18 mouse cellular contexts compared by ENCODE assay signal in genomic region chr4:119129096-119129495, GRCm38 (mm10). TPM values are rescaled to one million over a fixed set of nuclear protein-coding genes. Genes with fewer than 3 reads are reported as not detected.
DNase-seq lines count a peak whose midpoint lies in the region; ATAC-seq and TF ChIP-seq lines count a peak whose summit lies in the region.
"Had no signal": no experiment of that assay in that cellular context is flagged by ENCODE, and none has a peak within 500 bp of the region (broad histone marks: within the 10 kb centered on the region; RNA-seq: fewer than 3 reads in every experiment).

No protein-coding gene starts in this region.

- peak overlapping the region; percentile 14; the same call in 1 of the 2 replicates for H3K9ac ChIP-seq in heart, embryonic 13.5 days
- 0 out of 2 replicates have a peak overlapping the region, but pooled peaks have one; percentile 4 for H3K9ac ChIP-seq in liver, embryonic 12.5 days
- H3K9ac ChIP-seq in liver, postnatal 0 days (replicated peaks): no peak overlapping the region
- H3K9ac ChIP-seq: embryonic facial prominence, embryonic 12.5 days; forebrain, embryonic 15.5 days; hindbrain, embryonic 15.5 days had no signal

- peaks cover 91% of the 10 kb centered on the region for H3K36me3 ChIP-seq in heart, embryonic 13.5 days
- peaks cover 100% of the 10 kb centered on the region for H3K36me3 ChIP-seq in liver, embryonic 12.5 days
- peaks cover 74% of the 10 kb centered on the region for H3K36me3 ChIP-seq in liver, postnatal 0 days (replicated peaks; ENCODE audit: insufficient read depth, low read length)
- H3K36me3 ChIP-seq: hindbrain, embryonic 15.5 days had no signal

- H3K4me2 ChIP-seq in heart, embryonic 13.5 days: no peak overlapping the region
- peak overlapping the region; percentile 32; the same call in 1 of the 2 replicates for H3K4me2 ChIP-seq in liver, embryonic 12.5 days
- H3K4me2 ChIP-seq in liver, postnatal 0 days (ENCODE audit: low read depth, low read length): no peak overlapping the region
- H3K4me2 ChIP-seq: embryonic facial prominence, embryonic 12.5 days; forebrain, embryonic 15.5 days; heart, embryonic 15.5 days; hindbrain, embryonic 15.5 days had no signal

- ATAC-seq in heart, embryonic 13.5 days (ENCODE audit: extremely low read depth, insufficient number of reproducible peaks, low FRiP score, low TSS enrichment): no peak
- no peak for ATAC-seq in liver, embryonic 12.5 days
- no peak for ATAC-seq in liver, postnatal 0 days
- ATAC-seq: forebrain, embryonic 15.5 days had no signal

- H3K27ac ChIP-seq in heart, embryonic 13.5 days (replicated peaks): peak overlapping the region; percentile 5; the same call in 1 of the 2 replicates
- peak overlapping the region; percentile 64 for H3K27ac ChIP-seq in liver, embryonic 12.5 days
- H3K27ac ChIP-seq in liver, postnatal 0 days (ENCODE audit: low read depth): no peak overlapping the region
- H3K27ac ChIP-seq: embryonic facial prominence, embryonic 12.5 days; forebrain, embryonic 15.5 days; hindbrain, embryonic 15.5 days had no signal

- WGBS in heart, embryonic 13.5 days: 82% methylated on average over 1 of the region's 1 CpGs
- WGBS in liver, embryonic 12.5 days (ENCODE audit: insufficient replicate concordance): 57% methylated on average over 1 of the region's 1 CpGs
- WGBS in liver, postnatal 0 days (ENCODE audit: insufficient replicate concordance): 70% methylated on average over 1 of the region's 1 CpGs

- TF ChIP-seq EP300 in liver, postnatal 0 days (IDR thresholded peaks at IDR 0.05; ENCODE audit: low read depth): no peak

- no peak for DNase-seq in heart, postnatal 4 days
- DNase-seq in liver, postnatal 0 days: no peak
- DNase-seq in 416B (ENCODE audit: low read depth): peak; percentile 11
- DNase-seq in testis, postnatal 14 days (ENCODE audit: low spot score): peak; percentile 61
- no peak for DNase-seq in cerebellum, adult 11 months
- DNase-seq: adrenal gland, adult 8-10 months; adrenal gland, postnatal 36 days; cerebellum, adult 11-12 months; cerebellum, adult 9-10 months; cerebellum, postnatal 25 days; gastrocnemius, postnatal 36 days had no signal

- H3K4me3 ChIP-seq in heart, embryonic 13.5 days: no peak overlapping the region
- no peak overlapping the region for H3K4me3 ChIP-seq in liver, embryonic 12.5 days
- H3K4me3 ChIP-seq in liver, postnatal 0 days (ENCODE audit: low read depth, low read length): no peak overlapping the region
- H3K4me3 ChIP-seq: embryonic facial prominence, embryonic 12.5 days; forebrain, embryonic 15.5 days; heart, embryonic 15.5 days; hindbrain, embryonic 15.5 days had no signal

- no peaks in the 10 kb centered on the region for H3K27me3 ChIP-seq in heart, embryonic 13.5 days (replicated peaks)
- H3K27me3 ChIP-seq in liver, embryonic 12.5 days (replicated peaks): no peaks in the 10 kb centered on the region
- no peaks in the 10 kb centered on the region for H3K27me3 ChIP-seq in liver, postnatal 0 days (ENCODE audit: insufficient read depth, low read length)
- H3K27me3 ChIP-seq: CH12.LX; embryonic facial prominence, embryonic 12.5 days; forebrain, embryonic 15.5 days; heart, embryonic 15.5 days; hindbrain, embryonic 15.5 days had no signal

- H3K9me3 ChIP-seq in heart, embryonic 13.5 days: no peaks in the 10 kb centered on the region
- no peaks in the 10 kb centered on the region for H3K9me3 ChIP-seq in liver, embryonic 12.5 days (replicated peaks)
- no peaks in the 10 kb centered on the region for H3K9me3 ChIP-seq in liver, postnatal 0 days (ENCODE audit: low read length)
- H3K9me3 ChIP-seq: embryonic facial prominence, embryonic 12.5 days; forebrain, embryonic 15.5 days; heart, embryonic 15.5 days; hindbrain, embryonic 15.5 days had no signal

- H3K4me1 ChIP-seq in heart, embryonic 13.5 days: peaks cover 56% of the 10 kb centered on the region
- H3K4me1 ChIP-seq in liver, embryonic 12.5 days: peaks cover 63% of the 10 kb centered on the region
- peaks cover 44% of the 10 kb centered on the region for H3K4me1 ChIP-seq in liver, postnatal 0 days (ENCODE audit: insufficient read depth)
- H3K4me1 ChIP-seq: embryonic facial prominence, embryonic 12.5 days; forebrain, embryonic 15.5 days; hindbrain, embryonic 15.5 days had no signal

- no peak for TF ChIP-seq CTCF in liver, postnatal 0 days (IDR thresholded peaks at IDR 0.05; ENCODE audit: low read depth)

RNA-seq across cellular contexts. Expression of gene Slc2a1, which starts 20.6 kb away (rescaled TPM):
- polyA plus RNA-seq in heart, embryonic 13.5 days (2015; fragmentation: Nextera tagmentation; extraction: Ambion mirVana): 180 and 217 TPM in 2 replicates
- total RNA-seq in heart, postnatal 4 days (2021): 10 to 100 TPM; 15.2 to 16.2 TPM
- polyA plus RNA-seq in liver, embryonic 12.5 days (2016; fragmentation: Nextera tagmentation; extraction: Ambion mirVana): 309 TPM in 2 replicates
- polyA plus RNA-seq in liver, postnatal 0 days (2015; fragmentation: Nextera tagmentation; extraction: Ambion mirVana): 25.4 and 29.6 TPM in 2 replicates

RNA-seq across cellular contexts. Expression of gene Zfp691, which starts 44.9 kb away (rescaled TPM):
- 8.5 and 9.5 TPM in 2 replicates for polyA plus RNA-seq in heart, embryonic 13.5 days (2015; fragmentation: Nextera tagmentation; extraction: Ambion mirVana)
- total RNA-seq in heart, postnatal 4 days (2021): 10 to 100 TPM; 13.2 to 17.7 TPM
- 3.6 and 3.8 TPM in 2 replicates for polyA plus RNA-seq in liver, embryonic 12.5 days (2016; fragmentation: Nextera tagmentation; extraction: Ambion mirVana)
- 1.8 and 2.1 TPM in 2 replicates for polyA plus RNA-seq in liver, postnatal 0 days (2015; fragmentation: Nextera tagmentation; extraction: Ambion mirVana)

Comparison
In these comparisons a context has a peak if more than half of its experiments do, and no peak if none do; other contexts are left out.
1. DNase-seq: peak in 416B (single experiment) and testis, postnatal 14 days (single experiment); none in heart, postnatal 4 days (single experiment), liver, postnatal 0 days (single experiment) and cerebellum, adult 11 months (single experiment).